Mouse (Mus musculus) neural tube, embryonic 11.5 days (tissue): Measurements from ENCODE around the gene Gins1. TPM values are rescaled to one million over a fixed set of nuclear protein-coding genes. Genes with fewer than 3 reads are reported as not detected.
"Not testable (repeated sequence)": the region's sequence is repeated elsewhere in the genome, so short reads cannot be mapped to it uniquely, and the experiment has no call there.

Experiments used
- ATAC-seq: fragments of 200-750 bp; cut with Nextera tagmentation; 2 replicates; pipeline ENCODE4 v1.8.0; 2017; ENCODE audit warnings: moderate number of reproducible peaks, mild to moderate bottlenecking, moderate TSS enrichment, moderate library complexity; ENCODE audit not compliant: insufficient read depth, low FRiP score, low TSS enrichment
- DNase-seq: peaks from one replicate; pipeline ENCODE4 v3.0.0-alpha.2; 2015; ENCODE audit warnings: low spot score
- H3K27ac ChIP-seq: fragments of 300-500 bp; sonication (generic); 2 replicates; pipeline ENCODE4 v1.5.1; 2014; ENCODE audit warnings: low read depth, mild to moderate bottlenecking, low read length
- H3K27me3 ChIP-seq: fragments of 300-500 bp; sonication (generic); 2 replicates; pipeline ENCODE4 v1.6.1; 2014; ENCODE audit warnings: mild to moderate bottlenecking, low read length, mixed read lengths; ENCODE audit not compliant: control insufficient read depth, insufficient read depth
- H3K36me3 ChIP-seq: fragments of 300-500 bp; sonication (generic); 2 replicates; pipeline ENCODE4 v1.6.1; 2014; ENCODE audit warnings: mild to moderate bottlenecking, low read length, moderate library complexity, mixed read lengths; ENCODE audit not compliant: control insufficient read depth, insufficient read depth
- H3K4me1 ChIP-seq: fragments of 300-500 bp; sonication (generic); 2 replicates; pipeline ENCODE4 v1.6.1; 2014; ENCODE audit warnings: low read length, mixed read lengths; ENCODE audit not compliant: control insufficient read depth, insufficient read depth
- H3K4me2 ChIP-seq: fragments of 300-500 bp; sonication (generic); 2 replicates; pipeline ENCODE4 v1.6.1; 2014; ENCODE audit warnings: low read depth, mild to moderate bottlenecking, moderate library complexity
- H3K4me3 ChIP-seq: fragments of 300-500 bp; sonication (generic); 2 replicates; pipeline ENCODE4 v1.5.1; 2014; ENCODE audit warnings: low read depth, low read length
- H3K9ac ChIP-seq: fragments of 300-500 bp; sonication (generic); 2 replicates; pipeline ENCODE4 v1.6.1; 2014; ENCODE audit warnings: mild to moderate bottlenecking, low read length
- H3K9me3 ChIP-seq: fragments of 300-500 bp; sonication (generic); 2 replicates; pipeline ENCODE4 v1.6.1; 2016; ENCODE audit warnings: low read length; ENCODE audit not compliant: control insufficient read depth
- WGBS: fragments of 180-500 bp; shearing (Covaris S2); extraction: QIAGEN DNeasy Blood & Tissue Kit; methylation state at CpG from one replicate; pipeline ENCODE4 v1.1.7; 2014; 5-methylcytosine and 5-hydroxymethylcytosine counted together
- polyA plus RNA-seq: library from polyadenylated mRNA; unstranded; fragments of >200 nt; fragmentation: Nextera tagmentation; extraction: Ambion mirVana; gene quantifications from 2 replicates; pipeline ENCODE4 v1.2.1, GENCODE M21; 2014

Gins1 gene
- polyA plus RNA-seq, 1 experiment from 2014 or later, result 60.6 TPM

GRCm38 (mm10) chr2:150934659-150935058 is 29.5 kb downstream of the Gins1 start:
- Histone ChIP-seq H3K27me3 (no peaks in the 10 kb centered on the region), H3K9me3 (no peaks in the 10 kb centered on the region), H3K27ac (no peak overlapping the region), H3K9ac (no peak overlapping the region), H3K36me3 (peaks cover 7% of the 10 kb centered on the region; the same call in 1 of the 2 replicates), H3K4me1 (no peaks in the 10 kb centered on the region), H3K4me3 (no peak overlapping the region), H3K4me2 (no peak overlapping the region)
- ATAC-seq (no peak), DNase-seq (no peak)
- 94% methylated on average over 4 of the region's 4 CpGs for WGBS

DNA sequence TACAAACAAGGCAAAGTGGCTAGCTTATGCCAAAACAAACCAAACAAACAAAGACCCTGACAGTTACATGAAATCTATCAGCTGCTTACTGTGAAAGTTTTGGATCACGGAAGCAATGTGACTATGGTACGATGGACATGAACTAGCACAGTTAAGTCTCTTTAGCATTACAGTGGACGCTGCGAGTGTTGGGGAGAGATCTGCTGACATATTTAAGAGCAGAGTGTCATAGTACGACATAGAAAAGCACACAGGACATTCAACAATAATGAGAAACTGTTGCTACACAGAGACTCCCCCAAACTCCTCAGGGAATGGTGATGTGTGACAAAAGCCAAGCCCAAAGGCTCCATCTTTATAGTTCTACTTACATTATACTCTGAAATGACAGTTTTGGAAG is 38.8 kb downstream of the Gins1 start:
- no peaks in the 10 kb centered on the region for H3K4me1 ChIP-seq
- no peaks in the 10 kb centered on the region for H3K27me3 ChIP-seq
- WGBS, result 95% methylated on average over 5 of the region's 5 CpGs
- peaks cover 4% of the 10 kb centered on the region; the same call in 1 of the 2 replicates for H3K36me3 ChIP-seq
- H3K4me2 ChIP-seq, result no peak overlapping the region
- no peak overlapping the region for H3K9ac ChIP-seq
- H3K9me3 ChIP-seq, result no peaks in the 10 kb centered on the region
- ATAC-seq (no peak), DNase-seq (no peak)
- no peak overlapping the region for H3K27ac ChIP-seq
- no peak overlapping the region for H3K4me3 ChIP-seq

GRCm38 (mm10) chr2:150947341-150947740 is 42.1 kb downstream of the Gins1 start:
- H3K27me3 ChIP-seq, H3K9me3 ChIP-seq, H3K9ac ChIP-seq, H3K36me3 ChIP-seq, ATAC-seq, H3K4me2 ChIP-seq, H3K4me3 ChIP-seq, DNase-seq, H3K27ac ChIP-seq, H3K4me1 ChIP-seq: not testable (repeated sequence)
- 93% methylated on average over 5 of the region's 5 CpGs for WGBS

DNA sequence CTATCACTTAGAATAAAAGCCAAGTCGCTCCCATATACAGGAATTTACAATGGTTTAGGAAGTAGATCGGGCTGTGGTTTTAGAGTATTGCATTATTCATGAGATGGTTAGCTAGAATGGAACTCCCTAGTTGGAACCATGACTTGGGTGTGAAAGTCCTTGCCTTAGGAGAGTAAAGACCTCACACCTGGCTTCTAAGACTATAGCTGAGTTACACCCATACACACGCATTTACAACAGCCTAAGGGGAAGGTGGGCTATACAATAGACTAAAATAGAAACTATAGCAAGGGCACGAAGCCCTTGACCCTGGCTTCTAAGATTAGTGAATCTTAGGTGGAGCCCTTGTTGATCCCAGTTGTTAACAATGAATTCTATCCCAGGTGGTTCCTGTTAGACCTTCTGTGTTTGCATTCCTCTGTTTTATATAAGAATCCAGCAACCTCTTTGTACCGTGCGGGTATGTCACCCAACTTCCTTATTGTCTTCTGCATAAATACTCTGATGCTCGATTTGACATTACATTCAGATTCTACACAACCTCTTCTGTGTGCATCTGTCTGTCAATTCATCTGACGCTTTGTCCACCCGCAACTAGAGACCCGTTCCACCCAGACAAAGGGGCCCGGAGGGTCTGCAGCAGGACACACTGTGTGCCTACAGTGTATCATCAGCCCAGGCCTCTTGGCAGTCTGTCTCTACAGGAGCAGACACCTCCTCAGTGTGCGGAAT is 42.8 kb downstream of the Gins1 start:
- not testable (repeated sequence) for H3K27me3 ChIP-seq, H3K4me3 ChIP-seq, H3K27ac ChIP-seq, H3K4me1 ChIP-seq, H3K4me2 ChIP-seq, H3K9ac ChIP-seq, ATAC-seq, H3K9me3 ChIP-seq, DNase-seq, H3K36me3 ChIP-seq
- WGBS, result 94% methylated on average over 12 of the region's 12 CpGs

DNA sequence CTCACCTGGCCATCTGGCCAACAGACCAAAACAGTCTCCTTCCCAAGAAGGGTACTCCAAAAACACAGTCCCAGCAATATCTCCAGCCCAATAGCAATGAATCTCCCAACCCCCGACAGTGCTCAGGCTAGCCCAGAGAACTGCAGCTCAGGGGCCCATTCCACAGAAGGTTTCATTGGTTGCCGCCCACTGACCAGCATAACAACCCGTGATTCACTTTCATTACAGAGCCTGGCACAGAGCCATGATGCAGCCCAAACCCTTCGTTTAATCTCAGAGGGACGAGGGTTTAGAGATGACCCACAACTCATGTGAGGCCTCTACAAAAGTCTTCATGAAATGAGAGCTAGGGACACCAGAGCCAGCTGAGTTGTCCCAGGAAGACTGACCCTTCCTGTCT is 43.6 kb downstream of the Gins1 start:
- ATAC-seq (no peak), DNase-seq (no peak)
- H3K9me3 ChIP-seq, result no peaks in the 10 kb centered on the region
- no peak overlapping the region for H3K4me2 ChIP-seq
- peaks cover 6% of the 10 kb centered on the region; the same call in 1 of the 2 replicates for H3K36me3 ChIP-seq
- no peak overlapping the region for H3K27ac ChIP-seq
- no peaks in the 10 kb centered on the region for H3K4me1 ChIP-seq
- no peaks in the 10 kb centered on the region for H3K27me3 ChIP-seq
- 94% methylated on average over 5 of the region's 5 CpGs for WGBS
- H3K4me3 ChIP-seq, result no peak overlapping the region
- H3K9ac ChIP-seq, result no peak overlapping the region

DNA sequence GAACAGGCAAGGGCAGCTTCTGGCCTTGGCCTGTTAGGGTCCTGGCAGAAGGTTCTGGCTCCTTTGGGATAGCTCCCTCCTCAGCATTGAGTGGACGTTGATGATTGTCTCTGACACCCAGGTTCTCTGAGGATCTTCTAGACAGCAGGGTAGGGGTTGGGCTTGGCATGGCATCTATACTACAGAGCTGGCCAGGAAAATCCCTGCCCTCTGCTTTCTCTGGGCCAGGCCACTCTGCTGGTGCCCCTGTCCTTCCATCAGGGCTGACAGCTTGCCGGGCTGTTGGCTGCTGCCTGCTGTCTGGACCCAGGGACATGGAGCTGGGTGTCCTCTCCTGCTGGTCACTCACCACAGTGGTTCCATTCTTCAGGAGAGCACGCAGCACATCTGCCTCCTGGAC is 44.5 kb downstream of the Gins1 start:
- H3K9me3 ChIP-seq, result no peaks in the 10 kb centered on the region
- no peak for ATAC-seq
- H3K4me3 ChIP-seq, result no peak overlapping the region
- H3K27me3 ChIP-seq, result no peaks in the 10 kb centered on the region
- WGBS, result 93% methylated on average over 3 of the region's 3 CpGs
- no peak overlapping the region for H3K9ac ChIP-seq
- H3K4me2 ChIP-seq, result no peak overlapping the region
- H3K36me3 ChIP-seq, result peaks cover 4% of the 10 kb centered on the region; the same call in 1 of the 2 replicates
- DNase-seq, result no peak
- H3K4me1 ChIP-seq, result no peaks in the 10 kb centered on the region
- no peak overlapping the region for H3K27ac ChIP-seq

DNA sequence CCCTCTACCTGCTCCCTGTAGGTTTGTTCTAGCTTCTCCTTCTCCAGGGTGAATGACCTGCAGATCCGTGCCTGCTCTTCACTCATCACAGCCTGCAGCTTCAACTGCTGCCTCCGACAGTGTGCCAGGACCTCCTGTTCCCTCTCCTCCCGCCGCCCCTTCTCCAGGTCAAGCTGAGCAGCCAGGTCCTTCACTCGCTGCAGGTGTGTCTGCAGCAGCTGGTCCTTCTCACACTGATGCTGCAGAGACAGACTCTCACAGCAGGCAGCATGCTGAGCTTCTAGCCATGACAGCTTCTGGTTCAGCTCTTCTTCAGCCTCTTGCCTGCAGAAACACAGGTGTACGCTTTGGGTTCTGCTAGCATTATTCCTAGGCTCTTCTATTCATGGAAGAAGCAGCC is 44.9 kb downstream of the Gins1 start:
- ATAC-seq (no peak), DNase-seq (no peak)
- Histone ChIP-seq H3K36me3 (peaks cover 4% of the 10 kb centered on the region; the same call in 1 of the 2 replicates), H3K4me3 (no peak overlapping the region), H3K27ac (no peak overlapping the region), H3K27me3 (no peaks in the 10 kb centered on the region), H3K4me2 (no peak overlapping the region), H3K9ac (no peak overlapping the region), H3K4me1 (no peaks in the 10 kb centered on the region), H3K9me3 (no peaks in the 10 kb centered on the region)
- 88% methylated on average over 6 of the region's 6 CpGs for WGBS

- Histone ChIP-seq H3K4me3 (no peak overlapping the region), H3K4me2 (no peak overlapping the region), H3K27ac (no peak overlapping the region), H3K9ac (no peak overlapping the region), H3K36me3 (peaks cover 4% of the 10 kb centered on the region; the same call in 1 of the 2 replicates), H3K9me3 (no peaks in the 10 kb centered on the region), H3K4me1 (no peaks in the 10 kb centered on the region), H3K27me3 (no peaks in the 10 kb centered on the region)
- 80% methylated on average over 2 of the region's 2 CpGs for WGBS
- DNase-seq (no peak), ATAC-seq (no peak)
These were observed 46.0 kb downstream of the Gins1 start for GRCm38 (mm10) chr2:150951201-150951600.

DNA sequence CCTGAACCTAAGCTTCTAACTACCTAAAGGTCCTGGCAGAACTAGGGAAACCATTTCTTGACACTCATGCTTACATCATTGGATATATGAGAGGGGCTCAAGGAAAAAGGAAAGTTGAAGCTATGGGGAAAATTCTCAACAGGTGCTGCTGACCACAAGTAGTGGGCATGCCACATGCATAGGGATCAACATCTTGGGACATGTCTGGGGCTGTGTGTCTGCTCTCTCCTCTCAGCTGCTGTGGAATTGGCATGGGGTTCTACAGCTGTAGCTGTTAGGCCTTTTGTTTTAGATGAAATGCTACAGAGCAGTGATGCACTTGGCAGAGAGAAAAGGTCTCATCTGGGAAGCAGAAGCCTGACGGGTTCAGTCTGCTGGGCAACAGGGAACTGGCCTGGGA is 50.7 kb downstream of the Gins1 start:
- no peak overlapping the region for H3K4me2 ChIP-seq
- H3K9ac ChIP-seq, result no peak overlapping the region
- no peak for DNase-seq
- no peaks in the 10 kb centered on the region for H3K9me3 ChIP-seq
- H3K36me3 ChIP-seq, result peaks cover 4% of the 10 kb centered on the region; the same call in 1 of the 2 replicates
- WGBS, result 81% methylated on average over 1 of the region's 1 CpGs
- no peaks in the 10 kb centered on the region for H3K27me3 ChIP-seq
- no peak overlapping the region for H3K4me3 ChIP-seq
- no peak overlapping the region for H3K27ac ChIP-seq
- ATAC-seq, result no peak
- H3K4me1 ChIP-seq, result no peaks in the 10 kb centered on the region
